Mouse (Mus musculus) G1E (cell line): ENCODE data around the gene Spaca4.

Experiments
- CTCF ChIP-seq: IDR thresholded peaks from 2 replicates; pipeline ENCODE4 v1.5.1; 2012; ENCODE audit warnings: low read depth, low read length, inconsistent platforms, mixed read lengths
- GATA1 ChIP-seq: IDR thresholded peaks from 2 replicates; pipeline ENCODE4 v1.6.1; 2012; ENCODE audit warnings: borderline replicate concordance, low read length, inconsistent platforms, mixed read lengths
- GATA2 ChIP-seq: IDR thresholded peaks from 2 replicates; pipeline ENCODE4 v1.6.1; 2012; ENCODE audit warnings: low read depth, low read length, inconsistent platforms, borderline replicate concordance
- POLR2AphosphoS5 ChIP-seq: IDR thresholded peaks from 2 replicates; pipeline ENCODE4 v1.6.1; 2012; ENCODE audit warnings: low read depth, low read length, inconsistent platforms; ENCODE audit not compliant: insufficient replicate concordance
- TAL1 ChIP-seq: conservative IDR thresholded peaks from 2 replicates; pipeline ENCODE4 v1.6.1; 2012; ENCODE audit warnings: low read depth, low read length, inconsistent platforms, mixed read lengths

DNA sequence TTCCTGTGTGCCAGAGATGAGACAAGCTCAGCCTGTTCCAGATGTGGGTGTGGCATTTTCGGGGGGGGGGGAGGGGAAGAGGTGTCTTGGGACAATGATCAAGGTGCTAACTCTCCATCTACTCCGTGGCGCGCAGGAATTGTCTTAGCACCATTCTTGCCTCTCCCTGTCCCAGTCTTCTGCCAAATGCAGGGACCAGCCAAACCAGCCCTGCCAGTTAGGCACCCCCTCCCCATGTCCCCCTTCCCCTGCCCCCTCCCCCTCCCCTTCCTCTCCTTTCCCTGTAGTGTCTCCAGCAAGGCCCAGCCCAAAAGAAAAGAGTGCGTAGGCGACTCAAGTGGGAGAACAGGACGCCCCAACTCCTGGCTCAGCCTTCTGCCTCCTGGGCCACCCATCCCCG lies 41.2 kb upstream of the Spaca4 start:
- TF ChIP-seq CTCF (no peak), GATA1 (no peak), TAL1 (no peak), POLR2AphosphoS5 (no peak), GATA2 (no peak)
